In the genomic region with DNA sequence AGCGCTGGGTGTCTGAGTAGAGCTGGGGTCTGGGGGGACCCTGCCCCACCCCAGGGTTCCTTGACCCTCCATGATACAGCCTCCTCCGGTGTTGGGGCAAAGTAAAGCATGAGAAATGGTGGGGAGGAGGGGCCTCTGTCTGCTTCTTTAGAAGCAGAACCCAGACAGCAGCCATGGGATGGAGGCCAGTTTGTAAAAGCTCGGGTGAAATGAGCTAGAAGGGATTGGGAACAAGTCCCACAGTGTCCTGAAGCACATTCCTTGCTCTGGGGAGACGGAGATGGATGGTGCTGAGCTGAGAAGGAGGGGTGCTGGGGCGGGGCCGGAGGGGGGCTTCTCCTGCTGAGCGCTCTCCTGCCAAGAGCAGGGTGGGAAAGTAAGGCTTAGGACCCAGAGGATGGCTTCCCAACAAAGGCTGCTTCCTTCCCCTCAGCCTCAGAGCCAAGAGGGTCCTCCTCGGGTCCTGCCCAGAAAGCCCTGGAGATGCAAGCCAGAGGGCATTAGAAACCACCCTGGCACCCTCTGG, we compare ENCODE assay signal across 17 mouse cellular contexts. TPM values are rescaled to one million over a fixed set of nuclear protein-coding genes. Genes with fewer than 3 reads are reported as not detected.
DNase-seq lines count a peak whose midpoint lies in the region; ATAC-seq lines count a peak whose summit lies in the region.
"Had no signal": no experiment of that assay in that cellular context is flagged by ENCODE, and none has a peak within 500 bp of the region (broad histone marks: within the 10 kb centered on the region; RNA-seq: fewer than 3 reads in every experiment).

No protein-coding gene starts in this region.

- 0 out of 2 replicates have a peak overlapping the region, but pooled peaks have one; percentile 8 for H3K4me2 ChIP-seq in forebrain, embryonic 11.5 days (ENCODE audit: low read depth, low read length, severe bottlenecking)
- no peak overlapping the region for H3K4me2 ChIP-seq in hindbrain, embryonic 16.5 days (ENCODE audit: low read length)
- no peak overlapping the region for H3K4me2 ChIP-seq in neural tube, embryonic 15.5 days
- H3K4me2 ChIP-seq: liver, embryonic 12.5 days had no signal

- H3K9ac ChIP-seq in forebrain, embryonic 11.5 days (ENCODE audit: low read length): peak overlapping the region; percentile 43
- H3K9ac ChIP-seq in hindbrain, embryonic 16.5 days (ENCODE audit: low read depth, low read length): peak overlapping the region; percentile 29; the same call in 1 of the 2 replicates
- H3K9ac ChIP-seq in neural tube, embryonic 15.5 days (replicated peaks): no peak overlapping the region
- H3K9ac ChIP-seq: liver, embryonic 12.5 days had no signal

- no peaks in the 10 kb centered on the region for H3K9me3 ChIP-seq in forebrain, embryonic 11.5 days (ENCODE audit: control insufficient read depth, low read length)
- no peaks in the 10 kb centered on the region for H3K9me3 ChIP-seq in hindbrain, embryonic 16.5 days (ENCODE audit: control insufficient read depth, low read length)
- no peaks in the 10 kb centered on the region for H3K9me3 ChIP-seq in neural tube, embryonic 15.5 days (replicated peaks)
- H3K9me3 ChIP-seq: liver, embryonic 12.5 days had no signal

- WGBS in forebrain, embryonic 11.5 days: 28% methylated on average over 8 of the region's 8 CpGs
- WGBS in hindbrain, embryonic 16.5 days: 23% methylated on average over 8 of the region's 8 CpGs
- WGBS in neural tube, embryonic 15.5 days: 19% methylated on average over 8 of the region's 8 CpGs

- peak; percentile 77 to 83 for DNase-seq in right cerebral cortex, postnatal 10 days (ENCODE audit: low spot score in 2 of 2)
- no peak for DNase-seq in right cerebral cortex, adult 18-20 months
- no peak for DNase-seq in forebrain, embryonic 11.5 days (ENCODE audit: low spot score)
- DNase-seq in heart, adult 9 months (ENCODE audit: low spot score in 2 of 2): no peak
- DNase-seq in urinary bladder, postnatal 14 days (ENCODE audit: low spot score): no peak
- no peak for DNase-seq in adrenal gland, adult 18-20 months (ENCODE audit: low spot score in 2 of 2)
- DNase-seq: adrenal gland, postnatal 25 days; kidney, adult 18-20 months had no signal

- no peaks in the 10 kb centered on the region for H3K36me3 ChIP-seq in forebrain, embryonic 11.5 days (ENCODE audit: control insufficient read depth, insufficient read depth, low read length)
- H3K36me3 ChIP-seq in hindbrain, embryonic 16.5 days (ENCODE audit: control insufficient read depth, insufficient read depth, low read length): no peaks in the 10 kb centered on the region
- no peaks in the 10 kb centered on the region for H3K36me3 ChIP-seq in neural tube, embryonic 15.5 days
- H3K36me3 ChIP-seq: liver, embryonic 12.5 days had no signal

- no peak overlapping the region for H3K4me3 ChIP-seq in forebrain, embryonic 11.5 days (ENCODE audit: low read depth, low read length)
- no peak overlapping the region for H3K4me3 ChIP-seq in hindbrain, embryonic 16.5 days (ENCODE audit: low read length)
- no peak overlapping the region for H3K4me3 ChIP-seq in neural tube, embryonic 15.5 days (replicated peaks)
- H3K4me3 ChIP-seq: liver, embryonic 12.5 days had no signal

- H3K27me3 ChIP-seq in forebrain, embryonic 11.5 days (ENCODE audit: control insufficient read depth, insufficient read depth, low read length): peaks cover 32% of the 10 kb centered on the region
- no peaks in the 10 kb centered on the region for H3K27me3 ChIP-seq in hindbrain, embryonic 16.5 days (replicated peaks; ENCODE audit: control insufficient read depth, insufficient read depth, low read length)
- H3K27me3 ChIP-seq in neural tube, embryonic 15.5 days (replicated peaks): peaks cover 23% of the 10 kb centered on the region

- peaks cover 78% of the 10 kb centered on the region for H3K4me1 ChIP-seq in forebrain, embryonic 11.5 days (replicated peaks; ENCODE audit: control insufficient read depth, insufficient read depth, low read length)
- H3K4me1 ChIP-seq in hindbrain, embryonic 16.5 days (ENCODE audit: control insufficient read depth, insufficient read depth, low read depth, low read length): peaks cover 28% of the 10 kb centered on the region
- H3K4me1 ChIP-seq in neural tube, embryonic 15.5 days: peaks cover 71% of the 10 kb centered on the region

- no peak for ATAC-seq in forebrain, embryonic 11.5 days (replicated peaks; ENCODE audit: low FRiP score)
- peak; percentile 87 for ATAC-seq in hindbrain, embryonic 16.5 days
- ATAC-seq in neural tube, embryonic 15.5 days (ENCODE audit: low FRiP score): peak; percentile 70
- ATAC-seq: CD4-positive, CD25-positive, alpha-beta regulatory T cell, adult 4 months; liver, embryonic 12.5 days had no signal

- H3K27ac ChIP-seq in forebrain, embryonic 11.5 days (ENCODE audit: low read depth, low read length): peak overlapping the region; percentile 91
- H3K27ac ChIP-seq in hindbrain, embryonic 16.5 days (ENCODE audit: low read depth, low read length): peak overlapping the region; percentile 75
- peak overlapping the region; percentile 98 for H3K27ac ChIP-seq in neural tube, embryonic 15.5 days (replicated peaks)
- H3K27ac ChIP-seq: liver, embryonic 12.5 days; macrophage had no signal

RNA-seq across cellular contexts. Expression of gene Rhbg, which starts 15.6 kb away (rescaled TPM):
- polyA plus RNA-seq in forebrain, embryonic 11.5 days (2014; fragmentation: Nextera tagmentation; extraction: Ambion mirVana): 0.36 TPM in 1 of 2 replicates, not detected in the other
- 0.52 and 0.99 TPM in 2 replicates for polyA plus RNA-seq in hindbrain, embryonic 16.5 days (2015; fragmentation: Nextera tagmentation; extraction: Ambion mirVana)
- 0.78 and 0.83 TPM in 2 replicates for polyA plus RNA-seq in neural tube, embryonic 15.5 days (2015; fragmentation: Nextera tagmentation; extraction: Ambion mirVana)
- total RNA-seq in adrenal gland, adult 18-20 months (2021): 10 to 100 TPM; 11.2 to 17.8 TPM
- total RNA-seq: left cerebral cortex, adult 18-20 months; neutrophil, adult 5-6 weeks had no signal
- polyA plus RNA-seq: CD4-positive, CD25-positive, alpha-beta regulatory T cell, adult 4 months; macrophage had no signal

RNA-seq across cellular contexts. Expression of gene Gm38392, which starts 48.1 kb away (rescaled TPM):
- polyA plus RNA-seq in forebrain, embryonic 11.5 days (2014; fragmentation: Nextera tagmentation; extraction: Ambion mirVana): 0.16 TPM in 1 of 2 replicates, not detected in the other
- polyA plus RNA-seq in hindbrain, embryonic 16.5 days (2015; fragmentation: Nextera tagmentation; extraction: Ambion mirVana): not detected in 2 replicates
- 0.26 TPM in 1 of 2 replicates, not detected in the other for polyA plus RNA-seq in neural tube, embryonic 15.5 days (2015; fragmentation: Nextera tagmentation; extraction: Ambion mirVana)
- 1 to 10 TPM in 1 of 2 experiments, under 1 TPM in 1; 0.58 to 1.0 TPM for total RNA-seq in adrenal gland, adult 18-20 months (2021)
- total RNA-seq: neutrophil, adult 5-6 weeks had no signal
- polyA plus RNA-seq: CD4-positive, CD25-positive, alpha-beta regulatory T cell, adult 4 months; heart, embryonic 16.5 days; macrophage; small intestine, adult 2 months had no signal

RNA-seq across cellular contexts. Expression of gene Tsacc, which starts 57.9 kb away (rescaled TPM):
- 10.4 and 12.2 TPM in 2 replicates for polyA plus RNA-seq in forebrain, embryonic 11.5 days (2014; fragmentation: Nextera tagmentation; extraction: Ambion mirVana)
- 6.8 and 10.2 TPM in 2 replicates for polyA plus RNA-seq in hindbrain, embryonic 16.5 days (2015; fragmentation: Nextera tagmentation; extraction: Ambion mirVana)
- polyA plus RNA-seq in neural tube, embryonic 15.5 days (2015; fragmentation: Nextera tagmentation; extraction: Ambion mirVana): 9.5 and 12.4 TPM in 2 replicates
- 1 to 10 TPM; 8.1 to 9.6 TPM for total RNA-seq in adrenal gland, adult 18-20 months (2021)

RNA-seq across cellular contexts. Expression of gene Cct3, which starts 58.0 kb away (rescaled TPM):
- 725 and 780 TPM in 2 replicates for polyA plus RNA-seq in forebrain, embryonic 11.5 days (2014; fragmentation: Nextera tagmentation; extraction: Ambion mirVana)
- polyA plus RNA-seq in hindbrain, embryonic 16.5 days (2015; fragmentation: Nextera tagmentation; extraction: Ambion mirVana): 444 and 454 TPM in 2 replicates
- 426 and 468 TPM in 2 replicates for polyA plus RNA-seq in neural tube, embryonic 15.5 days (2015; fragmentation: Nextera tagmentation; extraction: Ambion mirVana)
- total RNA-seq in adrenal gland, adult 18-20 months (2021): 100 to 1,000 TPM; 343 to 351 TPM

Comparison
In these comparisons a context has a peak if more than half of its experiments do, and no peak if none do; other contexts are left out.
1. DNase-seq: peak in right cerebral cortex, postnatal 10 days (2 of 2); none in right cerebral cortex, adult 18-20 months (single experiment), forebrain, embryonic 11.5 days (single experiment), heart, adult 9 months (0 of 2), urinary bladder, postnatal 14 days (single experiment) and adrenal gland, adult 18-20 months (0 of 2).
2. Peak in every context shown above with its lines, with median percentiles within 50 percentile points of each other: H3K27ac ChIP-seq.